Mouse (Mus musculus) mature B cell (primary cell): ENCODE results near the gene Atp6v0b.

Experiments
- in situ Hi-C: fragments of 300-500 bp; cut with MboI; formaldehyde crosslinking; loops from 2 replicates; pipeline ENCODE4 v1.14.3; 2019

Gene Atp6v0b

DNA sequence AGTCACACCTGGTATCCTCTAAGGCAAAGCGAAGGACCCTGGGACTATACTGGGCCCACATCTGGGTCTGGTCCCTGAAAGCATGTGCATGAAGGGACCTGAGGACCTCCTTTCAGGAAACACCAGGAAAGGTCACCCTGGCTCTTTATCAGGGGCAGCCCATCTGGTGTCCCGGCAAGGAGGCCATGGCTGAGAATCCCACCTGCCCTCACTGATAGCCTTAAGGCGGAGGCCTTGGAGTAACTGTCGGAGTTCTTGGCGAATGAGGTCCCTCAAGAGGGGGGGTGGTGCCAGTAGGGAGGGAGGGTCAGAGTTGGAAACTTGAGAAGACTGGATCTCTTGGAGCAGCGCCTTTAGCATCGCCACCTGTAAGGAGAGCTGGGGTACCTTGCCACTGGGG is 15.3 kb downstream of the Atp6v0b start:
- in situ Hi-C loops = no loop called here

- in situ Hi-C loops = no loop called here
These were observed 16.7 kb downstream of the Atp6v0b start for GRCm38 (mm10) chr4:117870437-117870836.

- in situ Hi-C loops = no loop called here
These were observed 17.8 kb downstream of the Atp6v0b start for GRCm38 (mm10) chr4:117869317-117869716.

DNA sequence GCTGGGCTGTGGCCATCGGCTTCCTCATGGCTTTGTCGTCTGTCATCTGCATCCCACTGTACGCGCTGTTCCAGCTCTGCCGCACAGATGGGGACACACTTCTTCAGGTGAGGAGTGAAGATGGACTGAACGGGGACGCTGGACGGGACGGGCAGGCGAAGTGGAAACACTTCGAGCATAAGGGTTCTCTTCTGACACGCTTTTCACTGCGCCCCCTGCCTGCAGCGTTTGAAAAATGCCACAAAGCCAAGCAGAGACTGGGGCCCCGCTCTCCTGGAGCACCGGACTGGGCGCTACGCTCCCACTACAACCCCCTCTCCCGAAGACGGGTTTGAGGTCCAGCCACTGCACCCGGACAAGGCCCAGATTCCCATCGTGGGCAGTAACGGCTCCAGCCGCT is 19.3 kb downstream of the Atp6v0b start:
- in situ Hi-C loops = no loop called here

DNA sequence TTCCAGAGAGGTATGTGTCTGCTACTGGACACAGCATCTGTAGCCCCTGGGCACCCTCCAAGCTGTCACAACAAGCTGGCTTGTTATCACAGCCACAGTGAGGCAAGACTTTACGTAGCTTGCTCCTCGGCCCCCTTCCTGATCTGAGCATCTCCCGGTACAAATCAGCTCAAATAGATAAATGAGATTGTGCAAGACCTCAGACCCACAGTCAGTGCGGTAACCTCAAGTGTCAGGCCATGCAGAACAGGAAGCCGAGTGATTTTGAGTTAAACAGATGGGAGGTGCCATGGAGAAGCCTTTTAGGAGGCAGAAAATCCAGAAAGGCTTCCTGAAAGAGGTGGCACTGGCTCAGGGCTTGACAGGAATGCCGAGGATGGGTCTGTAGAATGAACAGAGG is 20.1 kb downstream of the Atp6v0b start:
- in situ Hi-C loops = no loop called here

DNA sequence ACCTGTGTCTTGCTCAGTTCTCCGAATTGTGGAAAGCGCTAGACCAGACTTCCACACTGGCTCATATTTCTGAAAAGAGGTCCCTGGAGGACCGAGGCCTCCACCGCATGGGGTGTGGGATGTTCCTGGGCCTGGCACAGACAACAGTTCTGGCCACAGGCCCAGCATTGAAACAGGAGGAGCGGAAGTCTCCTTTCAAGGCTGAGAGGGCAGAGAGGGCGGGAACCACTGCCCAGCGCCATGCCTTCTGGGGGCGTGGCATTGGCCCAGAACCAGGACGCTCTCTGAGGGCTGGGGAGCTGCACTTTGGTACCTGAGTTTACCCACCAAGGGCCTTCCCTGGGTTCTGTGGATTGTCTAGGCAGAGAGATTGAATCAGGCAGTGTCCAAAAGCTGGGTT is 21.1 kb downstream of the Atp6v0b start:
- in situ Hi-C loops = no loop called here

DNA sequence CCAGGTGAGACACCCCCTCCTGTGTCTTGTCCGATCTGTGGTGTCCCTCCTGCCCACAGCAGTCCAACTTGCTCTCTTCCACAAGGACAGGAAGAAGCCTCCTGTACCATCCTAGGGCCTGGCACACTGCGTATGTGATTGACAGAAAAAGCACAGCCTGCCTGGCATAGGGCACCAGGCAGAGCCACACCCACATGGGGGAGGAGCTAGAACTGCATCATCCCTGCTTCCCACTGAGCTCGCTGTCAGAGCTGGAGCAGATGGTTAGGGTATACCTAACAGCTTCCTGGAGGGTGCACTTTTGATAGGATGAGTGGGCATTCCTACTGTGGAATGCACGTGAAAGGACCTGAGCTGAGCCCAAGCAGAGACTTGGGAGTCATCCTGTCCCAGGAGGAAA is 24.3 kb downstream of the Atp6v0b start:
- in situ Hi-C loops = no loop called here

GRCm38 (mm10) chr4:117860570-117860969 is 26.6 kb downstream of the Atp6v0b start:
- in situ Hi-C loops = no loop called here

DNA sequence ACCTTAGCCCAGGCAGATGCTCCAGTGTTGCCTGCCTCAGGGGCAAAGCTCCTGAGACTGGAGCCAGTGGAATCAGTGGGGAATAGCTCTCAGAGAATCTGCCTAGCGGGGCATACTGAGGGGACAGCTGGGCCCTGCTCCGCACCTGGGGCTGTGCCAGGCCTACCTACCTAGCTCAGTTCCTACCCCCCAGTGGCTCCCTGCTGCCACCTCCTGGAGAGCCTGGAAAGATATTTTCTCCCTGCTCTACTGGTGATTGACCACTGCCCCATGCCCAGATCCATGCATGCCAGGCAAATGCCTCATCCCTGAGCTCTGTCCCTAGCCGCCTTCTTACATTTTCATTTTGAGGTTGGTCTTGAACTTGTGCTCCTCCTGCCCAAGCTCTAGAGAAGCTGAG is 28.3 kb downstream of the Atp6v0b start:
- in situ Hi-C loops = no loop called here

DNA sequence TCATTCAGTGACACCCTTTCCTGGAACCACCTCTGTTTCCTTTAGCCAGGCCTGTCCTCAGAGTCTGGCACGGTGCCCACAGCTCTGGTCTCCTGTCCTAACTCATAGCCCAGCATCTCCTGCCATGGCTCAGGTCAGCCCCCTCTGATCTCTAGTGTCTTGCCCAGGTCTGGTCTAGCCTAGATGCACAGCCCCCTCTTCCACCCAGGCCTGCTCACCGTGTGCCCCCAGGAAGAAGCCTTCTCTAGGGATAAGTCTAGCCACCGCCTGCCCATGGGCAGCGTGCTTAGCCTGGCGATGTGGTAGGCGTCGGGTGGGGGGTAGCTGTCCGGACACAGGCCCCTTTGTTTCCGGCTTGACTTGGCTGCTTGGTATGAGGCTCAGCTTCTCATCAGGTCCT is 32.0 kb downstream of the Atp6v0b start:
- in situ Hi-C loops = no loop called here

DNA sequence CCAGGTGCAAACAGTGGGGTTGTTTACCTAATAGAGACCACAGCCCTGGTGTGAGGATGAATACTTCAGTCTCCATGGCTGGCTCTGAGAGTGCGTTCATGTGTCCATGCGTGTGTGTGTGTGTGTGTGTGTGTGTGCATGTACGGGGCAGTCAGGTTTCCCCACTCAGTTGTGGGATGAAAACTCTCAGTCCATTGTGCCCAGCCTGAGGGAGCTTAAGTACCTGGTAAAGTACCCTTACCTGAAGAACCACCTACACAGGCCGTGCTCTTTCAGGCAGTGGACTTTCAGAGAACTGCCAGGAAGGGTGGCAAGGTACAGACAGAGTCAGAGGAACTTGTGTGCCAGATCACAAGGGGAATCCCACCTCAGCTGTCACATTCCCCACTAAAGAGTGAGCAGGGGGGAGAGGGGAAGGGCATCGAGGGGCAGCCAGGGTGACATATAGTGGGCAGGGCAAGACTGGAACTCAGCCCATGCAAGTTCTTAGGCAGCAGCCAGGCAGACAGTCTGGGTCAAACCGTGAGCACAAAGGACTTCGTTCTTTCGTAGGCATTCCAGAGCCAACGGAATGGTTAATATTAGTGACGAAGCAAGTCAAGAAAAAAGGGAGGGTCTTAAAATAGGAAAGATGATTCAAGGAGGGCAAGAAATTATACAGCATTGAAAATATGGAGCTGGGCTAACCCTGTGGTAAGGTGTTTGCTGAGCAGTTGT is 34.8 kb downstream of the Atp6v0b start:
- in situ Hi-C loops = no loop called here

DNA sequence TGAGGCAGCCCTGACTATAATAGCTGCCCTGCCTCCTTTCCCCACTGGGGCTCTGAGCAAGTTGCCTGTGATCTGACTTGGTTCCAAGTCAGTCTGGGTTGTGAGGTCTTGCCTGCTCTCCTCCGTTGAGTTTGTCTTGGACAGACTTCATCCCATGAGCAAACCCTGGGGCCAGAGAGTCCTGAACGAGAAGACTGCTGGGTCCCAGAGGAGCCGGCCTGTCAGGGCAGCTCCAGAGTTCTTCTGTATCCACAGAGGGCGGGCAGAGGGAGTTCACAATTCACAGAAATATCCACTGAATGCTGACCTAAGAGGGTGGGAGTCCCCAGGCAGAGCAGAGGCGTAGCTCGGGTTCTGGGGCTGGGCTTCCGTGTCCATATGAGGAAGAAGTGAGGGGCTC is 36.3 kb downstream of the Atp6v0b start:
- in situ Hi-C loops = no loop called here

DNA sequence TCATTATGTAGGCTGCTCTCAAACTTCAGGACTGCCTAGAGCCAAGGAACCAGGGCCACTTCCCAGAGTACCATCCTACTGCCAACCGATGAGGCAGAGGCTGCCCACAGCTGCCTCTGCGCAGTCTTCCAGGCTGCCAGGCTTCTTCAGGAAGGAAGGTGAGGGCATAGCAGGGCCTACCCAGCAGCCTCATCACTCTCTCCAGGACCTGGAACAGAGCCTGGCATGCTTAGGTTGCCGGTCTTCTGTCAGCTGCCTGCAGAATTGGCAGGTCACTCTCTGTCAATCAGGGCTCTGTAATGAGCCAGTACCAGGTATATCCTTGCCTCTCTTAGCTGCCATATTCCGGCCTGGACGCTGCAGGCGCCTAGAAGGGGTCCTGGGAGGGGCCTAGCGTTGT is 37.0 kb downstream of the Atp6v0b start:
- in situ Hi-C loops = no loop called here

DNA sequence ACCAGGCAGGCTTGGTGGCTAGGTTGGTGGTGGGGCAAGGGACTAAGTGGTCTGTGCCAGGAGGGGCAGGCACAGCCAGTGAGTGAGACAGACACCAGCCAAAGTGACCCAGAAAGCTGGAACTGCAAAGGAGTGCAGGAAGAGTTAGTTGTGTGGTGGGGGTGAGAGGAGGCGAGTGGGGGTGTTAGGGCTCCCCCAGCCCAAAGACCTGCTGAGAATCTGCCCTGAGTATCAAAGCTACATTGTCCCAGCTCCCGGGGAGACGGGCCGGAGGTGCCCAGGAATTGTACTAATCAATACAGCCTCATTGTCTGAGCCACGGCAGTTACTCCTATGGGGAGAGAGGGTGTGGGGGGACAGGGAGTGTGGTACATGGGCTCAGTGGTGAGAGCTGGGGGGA is 37.6 kb downstream of the Atp6v0b start:
- in situ Hi-C loops = no loop called here

- in situ Hi-C loops = no loop called here
These were observed 38.1 kb downstream of the Atp6v0b start for GRCm38 (mm10) chr4:117849063-117849462.

DNA sequence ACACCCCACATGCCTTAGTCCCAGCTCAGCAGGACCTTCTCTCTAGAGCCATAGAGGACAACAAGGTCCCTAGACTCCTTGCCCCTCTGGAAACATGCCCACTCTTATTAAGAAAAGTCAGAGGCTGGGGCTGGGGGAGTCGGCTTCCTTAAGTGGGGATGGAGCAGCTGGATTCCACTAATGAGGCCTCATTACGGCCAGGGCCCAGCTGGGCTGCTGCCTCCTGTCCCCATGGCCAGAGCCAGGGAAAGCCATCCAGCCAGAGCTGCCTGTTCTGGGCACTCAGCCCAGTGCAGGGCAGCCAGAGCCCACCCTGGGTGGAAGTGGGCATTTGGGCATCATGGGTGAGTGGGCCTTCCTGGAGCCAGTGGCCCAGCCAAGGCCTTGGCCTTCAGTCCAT is 40.1 kb downstream of the Atp6v0b start:
- in situ Hi-C loops = no loop called here

DNA sequence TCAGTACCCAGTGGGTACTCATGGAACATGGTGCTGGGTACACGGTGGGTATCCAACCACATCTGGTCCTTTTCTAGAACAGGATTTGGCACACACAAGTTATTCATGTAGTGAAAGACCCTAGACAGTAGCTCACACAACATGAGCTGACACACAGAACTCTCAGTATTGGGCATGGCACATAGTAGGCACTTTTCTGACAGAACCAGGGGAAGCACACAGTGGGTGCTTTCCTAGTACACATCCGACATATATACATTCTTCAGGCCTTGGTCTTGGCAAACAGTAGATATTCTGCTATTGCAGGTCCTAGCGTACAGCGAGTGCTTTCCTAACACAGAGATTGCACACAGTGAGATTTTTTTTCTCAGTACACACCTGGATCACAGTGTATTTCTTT is 40.9 kb downstream of the Atp6v0b start:
- in situ Hi-C loops = no loop called here

- in situ Hi-C loops = no loop called here
These were observed 41.8 kb downstream of the Atp6v0b start for GRCm38 (mm10) chr4:117845316-117845715.

DNA sequence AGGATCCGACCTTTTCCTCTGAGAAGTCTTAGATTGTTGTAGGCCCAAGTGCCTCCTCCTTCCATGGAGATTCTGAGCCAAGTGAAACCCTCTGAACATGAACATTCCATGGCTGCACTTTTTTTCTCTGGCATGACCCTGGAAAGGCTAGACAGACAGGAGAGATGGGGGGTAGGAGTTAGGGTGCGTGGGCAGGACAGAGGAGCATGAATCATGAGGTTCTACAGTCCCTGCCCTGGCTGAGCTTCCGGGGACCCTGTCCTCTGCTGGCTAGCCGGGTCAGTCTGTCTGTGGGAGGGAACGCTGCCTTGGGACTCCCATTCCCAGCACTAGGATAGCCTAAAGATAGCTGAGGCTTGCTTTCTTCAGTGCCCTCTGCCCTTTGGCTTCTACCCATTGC is 42.7 kb downstream of the Atp6v0b start:
- in situ Hi-C loops = no loop called here

GRCm38 (mm10) chr4:117843101-117843500 is 44.0 kb downstream of the Atp6v0b start:
- in situ Hi-C loops = no loop called here

DNA sequence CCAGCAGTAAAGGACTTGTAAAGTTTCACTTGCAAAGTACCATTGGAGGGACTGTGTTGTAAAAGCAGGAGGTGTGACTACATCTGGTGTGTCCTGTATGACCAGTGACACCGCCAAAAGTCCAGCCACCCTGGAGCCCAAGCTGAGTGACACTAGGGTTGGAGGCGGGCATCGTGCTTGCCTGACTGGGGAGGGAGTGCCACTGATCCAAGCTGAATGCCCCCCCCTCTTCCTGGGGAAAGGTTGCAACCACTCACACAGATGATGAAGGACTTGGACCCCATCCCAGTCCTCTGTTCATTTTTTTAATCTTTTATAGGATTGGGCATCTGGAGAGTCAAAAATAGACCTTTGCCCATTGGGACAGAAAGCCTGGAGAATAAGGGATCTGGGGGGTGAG is 45.6 kb downstream of the Atp6v0b start:
- in situ Hi-C loops = no loop called here

DNA sequence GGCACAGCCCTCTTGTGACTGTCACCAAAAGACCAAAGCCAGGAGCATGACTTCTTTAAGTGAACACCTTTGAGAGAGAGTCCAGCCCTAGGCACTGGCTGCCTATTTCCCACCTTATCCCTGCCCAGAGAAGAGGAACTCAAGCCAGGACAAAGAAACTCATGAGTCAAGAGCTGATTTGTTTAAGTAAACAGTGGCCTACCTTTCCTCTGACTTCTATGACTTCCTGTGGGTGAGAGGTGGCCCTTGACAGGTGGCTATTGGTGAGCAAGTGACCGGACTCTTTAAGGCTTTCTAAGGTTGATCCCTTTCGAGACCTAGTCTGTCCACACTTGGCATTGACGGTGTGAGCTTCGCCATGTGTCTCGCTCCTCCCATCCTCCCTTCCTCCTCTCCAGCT is 46.3 kb downstream of the Atp6v0b start:
- in situ Hi-C loops = no loop called here

- in situ Hi-C loops = loop anchor here (10.0 kb wide), 1 partner anchor 245 kb away; no protein-coding TSS in a partner anchor
These were observed 47.8 kb downstream of the Atp6v0b start for GRCm38 (mm10) chr4:117839366-117839765.

DNA sequence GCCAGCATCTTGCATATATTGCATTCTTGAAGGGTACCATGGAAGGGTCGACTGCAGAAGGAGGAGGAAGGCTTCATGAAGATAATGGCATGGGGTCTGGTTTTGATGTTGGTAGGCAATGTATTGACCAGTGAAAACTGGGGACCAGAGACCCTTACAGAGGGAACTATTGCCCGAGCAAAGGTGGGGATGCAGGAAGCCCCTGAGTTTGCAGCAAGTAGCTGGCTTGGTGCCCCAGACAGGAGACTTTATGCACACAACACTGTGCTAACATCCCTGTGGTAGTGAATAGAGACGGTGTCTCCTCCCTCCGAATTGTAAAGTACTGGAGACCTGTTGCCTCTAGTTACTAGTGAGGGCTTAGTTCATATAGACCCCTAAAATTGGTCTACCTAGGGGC is 49.9 kb downstream of the Atp6v0b start:
- in situ Hi-C loops = loop anchor here (10.0 kb wide), 1 partner anchor 248 kb away; no protein-coding TSS in a partner anchor
